Mouse (Mus musculus) kidney, adult 2 months (tissue): ENCODE results near the gene Bckdha. TPM values are rescaled to one million over a fixed set of nuclear protein-coding genes. Genes with fewer than 3 reads are reported as not detected.

Source experiments
- DNase-seq: peaks from one replicate; pipeline ENCODE4 v3.0.0; 2021
- H3K27ac ChIP-seq: fragments of 200-500 bp; 2 replicates; pipeline ENCODE4 v1.5.1; 2012; ENCODE audit warnings: low read depth, low read length, control low read depth, inconsistent platforms; ENCODE audit not compliant: insufficient read depth
- H3K27me3 ChIP-seq: fragments of 200-500 bp; replicated peaks from 2 replicates; pipeline ENCODE4 v1.6.1; 2012; ENCODE audit warnings: mild to moderate bottlenecking, moderate library complexity, low read length, inconsistent platforms; ENCODE audit not compliant: control insufficient read depth, insufficient read depth
- H3K36me3 ChIP-seq: fragments of 200-500 bp; 2 replicates; pipeline ENCODE4 v1.6.1; 2012; ENCODE audit warnings: mild to moderate bottlenecking, moderate library complexity, low read length, inconsistent platforms; ENCODE audit not compliant: control insufficient read depth, insufficient read depth
- H3K4me1 ChIP-seq: fragments of 200-500 bp; 2 replicates; pipeline ENCODE4 v1.6.1; 2011; ENCODE audit warnings: low read length; ENCODE audit not compliant: control insufficient read depth, insufficient read depth
- H3K4me3 ChIP-seq: fragments of 200-500 bp; 2 replicates; pipeline ENCODE4 v1.5.1; 2011; ENCODE audit warnings: mild to moderate bottlenecking, low read depth, low read length, control low read depth; ENCODE audit not compliant: insufficient read depth
- CTCF ChIP-seq: fragments of 200-500 bp; conservative IDR thresholded peaks from 2 replicates; pipeline ENCODE4 v1.5.1; 2011; ENCODE audit warnings: low read depth, mild to moderate bottlenecking, control low read depth, low read length, moderate library complexity, mixed read lengths; ENCODE audit not compliant: insufficient read depth, insufficient read length
- POLR2A ChIP-seq: fragments of 200-500 bp; IDR thresholded peaks from one replicate; pipeline ENCODE4 v1.6.1; 2011; ENCODE audit warnings: low read depth, low read length, control low read depth
- WGBS: fragments of 180-500 bp; shearing (Covaris S2); methylation state at CpG from one replicate; pipeline ENCODE4 v1.1.7; 2018; 5-methylcytosine and 5-hydroxymethylcytosine counted together
- polyA plus RNA-seq: library from polyadenylated mRNA; depleted of rRNA; stranded (reverse); fragments of >200 nt; gene quantifications from 2 replicates; pipeline ENCODE4 v1.2.3, GENCODE M21; 2012

The Bckdha gene
- polyA plus RNA-seq, 1 experiment = 675 TPM

GRCm38 (mm10) chr7:25627431-25628322, 31.1 kb downstream of the Bckdha start:
- TF ChIP-seq POLR2A (no peak), CTCF (no peak)
- DNase-seq = peak; percentile 76
- H3K4me1 ChIP-seq = no peaks in the 10 kb centered on the region
- H3K36me3 ChIP-seq = no peaks in the 10 kb centered on the region
- H3K27me3 ChIP-seq = no peaks in the 10 kb centered on the region
- WGBS = 14% methylated on average over 38 of the region's 38 CpGs
- peak overlapping the region; percentile 53 for H3K4me3 ChIP-seq
- H3K27ac ChIP-seq = no peak overlapping the region

DNA sequence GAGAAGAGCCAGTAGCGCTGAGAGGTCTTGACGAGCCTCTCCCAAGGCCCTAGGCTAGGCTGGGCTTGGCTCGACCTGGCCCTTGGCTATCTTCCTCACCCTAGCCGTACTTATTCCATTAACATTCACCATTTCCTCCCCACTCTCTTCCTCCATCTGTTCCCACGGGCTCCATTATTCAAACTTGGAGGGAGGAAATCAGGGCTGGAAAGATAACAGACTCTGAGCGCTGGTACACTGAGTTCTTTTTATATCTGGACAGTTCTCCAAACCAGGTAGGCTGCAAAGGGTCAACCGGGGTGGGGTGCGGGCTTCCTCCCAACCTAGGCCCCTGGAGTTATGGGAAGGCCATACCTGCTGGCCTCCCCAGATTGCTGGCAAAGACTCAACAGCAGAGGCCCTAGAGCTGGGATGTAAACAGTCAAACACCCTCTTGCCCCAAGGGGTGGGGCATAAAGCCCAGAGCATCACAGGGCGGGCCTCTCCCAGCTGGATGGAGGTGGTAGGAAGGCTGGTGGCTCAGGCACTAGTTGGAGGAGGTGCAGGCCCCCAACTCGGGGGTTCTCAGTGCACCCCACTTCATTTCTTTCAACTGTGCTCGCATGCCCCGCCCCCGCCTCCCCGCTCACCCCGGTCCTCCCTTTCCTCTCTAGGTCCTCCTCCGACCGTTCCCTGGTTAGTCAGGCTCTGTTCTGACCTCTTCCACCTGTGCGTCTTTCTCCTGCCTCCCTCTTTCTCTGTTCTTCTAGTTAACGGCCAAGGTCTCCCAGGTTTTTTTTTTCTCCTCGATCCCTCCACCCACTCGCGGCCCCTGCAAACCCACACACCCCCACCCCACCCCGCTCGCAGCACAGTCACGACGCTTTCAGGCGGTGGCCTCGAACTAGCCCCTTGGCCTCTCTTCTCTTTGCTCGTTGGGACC, 32.0 kb downstream of the Bckdha start, which contains the start of gene B3gnt8:
Gene B3gnt8, plus strand, starts transcription at position 146 of the 922 bp plus-strand sequence.
- H3K4me1 ChIP-seq = no peaks in the 10 kb centered on the region
- DNase-seq = peak; percentile 48
- WGBS = 20% methylated on average over 29 of the region's 29 CpGs
- no peak within 1 kb of the TSS for H3K27ac ChIP-seq
- TF ChIP-seq CTCF (no peak), POLR2A (no peak)
- peak within 1 kb of the TSS; percentile 53 for H3K4me3 ChIP-seq
- H3K36me3 ChIP-seq = no peaks in the 10 kb centered on the region
- no peaks in the 10 kb centered on the region for H3K27me3 ChIP-seq

- TF ChIP-seq POLR2A = no peak
- TF ChIP-seq CTCF = peak; percentile 66
- H3K36me3 ChIP-seq = no peaks in the 10 kb centered on the region
- DNase-seq = peak; percentile 43
- no peak overlapping the region for H3K4me3 ChIP-seq
- no peaks in the 10 kb centered on the region for H3K27me3 ChIP-seq
- no peaks in the 10 kb centered on the region for H3K4me1 ChIP-seq
- WGBS = 78% methylated on average over 10 of the region's 10 CpGs
- no peak overlapping the region for H3K27ac ChIP-seq
Observed at GRCm38 (mm10) chr7:25625594-25626250, 33.1 kb downstream of the Bckdha start.

- no peak for TF ChIP-seq CTCF
- TF ChIP-seq POLR2A = no peak
- Histone ChIP-seq H3K27me3 (no peaks in the 10 kb centered on the region), H3K27ac (no peak overlapping the region), H3K36me3 (no peaks in the 10 kb centered on the region), H3K4me1 (peaks cover 4% of the 10 kb centered on the region; the same call in 1 of the 2 replicates), H3K4me3 (no peak overlapping the region)
- WGBS = 78% methylated on average over 5 of the region's 5 CpGs
- DNase-seq = no peak
Observed at GRCm38 (mm10) chr7:25624851-25625250, 33.9 kb downstream of the Bckdha start.

DNA sequence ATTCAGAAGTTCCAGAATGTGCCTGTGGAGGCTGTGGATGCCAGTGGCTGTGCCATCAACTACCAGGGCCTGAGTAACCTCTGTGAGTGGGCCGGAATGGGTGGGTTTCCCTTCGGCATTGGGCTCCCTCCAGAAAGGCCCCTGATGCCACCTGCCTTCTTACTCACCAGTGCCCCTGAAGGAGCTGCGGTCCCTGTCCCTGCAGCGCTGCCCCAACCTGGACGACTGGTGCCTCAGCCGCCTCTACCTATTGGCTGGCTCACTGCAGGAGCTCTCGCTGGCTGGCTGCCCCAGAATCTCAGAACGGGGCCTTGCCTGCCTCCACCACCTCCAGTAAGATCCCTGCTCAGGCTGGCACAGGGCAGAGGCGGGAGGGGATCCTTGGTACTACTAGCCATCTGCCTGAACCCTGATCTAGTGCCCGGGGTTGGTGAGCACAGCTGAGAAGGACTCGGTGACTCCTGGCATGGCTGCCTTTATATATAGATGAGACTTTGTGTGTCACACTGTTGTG, 34.9 kb downstream of the Bckdha start:
- DNase-seq = no peak
- no peaks in the 10 kb centered on the region for H3K36me3 ChIP-seq
- H3K27me3 ChIP-seq = no peaks in the 10 kb centered on the region
- TF ChIP-seq CTCF (no peak), POLR2A (no peak)
- 86% methylated on average over 11 of the region's 11 CpGs for WGBS
- no peak overlapping the region for H3K27ac ChIP-seq
- no peak overlapping the region for H3K4me3 ChIP-seq
- H3K4me1 ChIP-seq = peaks cover 4% of the 10 kb centered on the region; the same call in 1 of the 2 replicates

GRCm38 (mm10) chr7:25620751-25621150, 38.0 kb downstream of the Bckdha start:
- no peaks in the 10 kb centered on the region for H3K36me3 ChIP-seq
- no peak overlapping the region for H3K4me3 ChIP-seq
- no peak for TF ChIP-seq POLR2A
- TF ChIP-seq CTCF = no peak
- DNase-seq = no peak
- no peak overlapping the region for H3K27ac ChIP-seq
- H3K27me3 ChIP-seq = no peaks in the 10 kb centered on the region
- H3K4me1 ChIP-seq = peaks cover 12% of the 10 kb centered on the region; the same call in 1 of the 2 replicates
- 89% methylated on average over 11 of the region's 11 CpGs for WGBS
